Mouse (Mus musculus) ovary, postnatal 14 days (tissue): ENCODE measurements around the gene Cd300lg.

Experiments used
- DNase-seq: peaks from one replicate; pipeline ENCODE4 v3.0.0; 2022; ENCODE audit warnings: low spot score

The Cd300lg gene

GRCm38 (mm10) chr11:102041350-102041949, at the start of gene Cd300lg:
Cd300lg (plus strand) TSS chr11:102041509.
- DNase-seq: no peak

- no peak for DNase-seq
These were observed 49.5 kb upstream of the Cd300lg start for GRCm38 (mm10) chr11:101991813-101992212.

- no peak for DNase-seq
These were observed 48.9 kb upstream of the Cd300lg start for GRCm38 (mm10) chr11:101992411-101992810.

- DNase-seq: no peak
These were observed 47.2 kb upstream of the Cd300lg start for GRCm38 (mm10) chr11:101994100-101994499.

- no peak for DNase-seq
These were observed 45.4 kb upstream of the Cd300lg start for GRCm38 (mm10) chr11:101995938-101996337.

- DNase-seq: no peak
These were observed 43.1 kb upstream of the Cd300lg start for GRCm38 (mm10) chr11:101998258-101998657.

GRCm38 (mm10) chr11:101999466-101999865, 41.8 kb upstream of the Cd300lg start:
- DNase-seq: no peak

- no peak for DNase-seq
These were observed 37.1 kb upstream of the Cd300lg start for GRCm38 (mm10) chr11:102004251-102004650.

GRCm38 (mm10) chr11:102006271-102006670, 35.0 kb upstream of the Cd300lg start:
- DNase-seq: no peak

- no peak for DNase-seq
These were observed 34.6 kb upstream of the Cd300lg start for GRCm38 (mm10) chr11:102006688-102007087.

- DNase-seq: no peak
These were observed 32.9 kb upstream of the Cd300lg start for GRCm38 (mm10) chr11:102008372-102008771.

- no peak for DNase-seq
These were observed 32.2 kb upstream of the Cd300lg start for GRCm38 (mm10) chr11:102008954-102009637.

- DNase-seq: no peak
These were observed 31.2 kb upstream of the Cd300lg start for GRCm38 (mm10) chr11:102010140-102010539.

GRCm38 (mm10) chr11:102011510-102011909, 29.8 kb upstream of the Cd300lg start:
- no peak for DNase-seq

GRCm38 (mm10) chr11:102013201-102013600, 28.1 kb upstream of the Cd300lg start:
- no peak for DNase-seq

GRCm38 (mm10) chr11:102015472-102015871, 25.8 kb upstream of the Cd300lg start:
- no peak for DNase-seq

GRCm38 (mm10) chr11:102016136-102016535, 25.2 kb upstream of the Cd300lg start:
- no peak for DNase-seq

- no peak for DNase-seq
These were observed 21.6 kb upstream of the Cd300lg start for GRCm38 (mm10) chr11:102019736-102020135.

GRCm38 (mm10) chr11:102021196-102021595, 20.1 kb upstream of the Cd300lg start:
- DNase-seq: no peak

GRCm38 (mm10) chr11:102023406-102023805, 17.9 kb upstream of the Cd300lg start:
- no peak for DNase-seq

- no peak for DNase-seq
These were observed 17.1 kb upstream of the Cd300lg start for GRCm38 (mm10) chr11:102024084-102024758.

- no peak for DNase-seq
These were observed 16.4 kb upstream of the Cd300lg start for GRCm38 (mm10) chr11:102024875-102025274.

GRCm38 (mm10) chr11:102025354-102025753, 16.0 kb upstream of the Cd300lg start:
- DNase-seq: no peak
